ENCODE assay signal across 8 mouse cellular contexts in the genomic region with DNA sequence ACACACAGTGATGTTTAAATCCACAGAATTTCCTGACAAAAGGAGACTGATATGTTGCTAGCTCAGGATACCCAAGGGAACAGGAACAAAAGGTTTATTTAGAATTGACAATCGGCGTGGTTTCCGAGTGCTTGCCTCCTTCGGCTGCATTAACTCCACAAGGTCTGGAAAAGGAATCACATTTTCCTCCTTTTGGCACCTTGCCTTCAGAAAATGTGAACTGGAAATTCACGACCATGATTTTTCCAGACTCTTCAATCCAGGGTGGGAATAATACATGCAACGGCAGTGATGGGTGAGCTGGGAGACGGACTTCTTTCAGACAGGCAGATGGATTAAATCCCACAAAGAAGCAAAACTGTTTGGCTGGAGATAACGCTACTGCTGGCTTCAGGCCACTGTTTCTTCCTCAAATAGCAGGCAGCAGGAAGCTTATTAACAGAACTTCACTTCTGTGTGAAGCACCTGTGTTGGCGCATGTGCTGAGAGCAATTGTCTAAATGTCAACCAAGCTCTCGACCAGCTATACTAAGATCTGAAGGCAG. TPM values are rescaled to one million over a fixed set of nuclear protein-coding genes. Genes with fewer than 3 reads are reported as not detected.
DNase-seq lines count a peak whose midpoint lies in the region.

No protein-coding gene starts in this region.

- peak; percentile 93 for DNase-seq in heart, adult 11 months
- no peak for DNase-seq in heart, postnatal 25 days (ENCODE audit: low spot score)
- DNase-seq in cerebellum, postnatal 10 days: peak; percentile 73 to 78
- DNase-seq in heart, adult 9 months (ENCODE audit: low spot score in 2 of 2): peak; percentile 23 to 44
- peak; percentile 40 to 46 for DNase-seq in left cerebral cortex, postnatal 25 days (ENCODE audit: low spot score in 2 of 2)
- peak; percentile 19 for DNase-seq in retina, embryonic 14.5 days (ENCODE audit: low spot score)
- DNase-seq in urinary bladder, adult 2 months (ENCODE audit: low spot score): no peak
- no peak for DNase-seq in thymus, postnatal 36 days

- intact Hi-C loops in heart, postnatal 25 days (cut with DNase I): loop anchor here (2.0 kb wide), 1 partner anchor 84 kb away; no protein-coding TSS in a partner anchor
- intact Hi-C loops in left cerebral cortex, postnatal 25 days (cut with DNase I): no loop called here

RNA-seq across cellular contexts. Expression of a gene that starts 13.9 kb away (rescaled TPM):
- 1 to 10 TPM in 1 of 2 experiments, under 1 TPM in 1; 0.68 to 1.0 TPM for total RNA-seq in heart, postnatal 25 days (2021)
- total RNA-seq in left cerebral cortex, postnatal 25 days (2021): under 1 TPM; 0.60 to 0.76 TPM
- polyA plus RNA-seq in urinary bladder, adult 2 months (2012; rRNA removed): 4.0 and 5.8 TPM in 2 replicates

RNA-seq across cellular contexts. Expression of a gene that starts 30.6 kb away (rescaled TPM):
- total RNA-seq in heart, postnatal 25 days (2021): 10 to 100 TPM; 17.1 to 18.0 TPM
- total RNA-seq in left cerebral cortex, postnatal 25 days (2021): 10 to 100 TPM; 22.2 to 22.8 TPM
- 8.0 and 9.7 TPM in 2 replicates for polyA plus RNA-seq in urinary bladder, adult 2 months (2012; rRNA removed)

Comparison
In these comparisons a context has a peak if more than half of its experiments do, and no peak if none do; other contexts are left out.
1. DNase-seq: peak in heart, adult 11 months (single experiment), cerebellum, postnatal 10 days (2 of 2), heart, adult 9 months (2 of 2), left cerebral cortex, postnatal 25 days (2 of 2) and retina, embryonic 14.5 days (single experiment); none in heart, postnatal 25 days (single experiment), urinary bladder, adult 2 months (single experiment) and thymus, postnatal 36 days (0 of 2).